Mouse (Mus musculus) midbrain, embryonic 14.5 days (tissue): ENCODE data around the gene Coa6. TPM values are rescaled to one million over a fixed set of nuclear protein-coding genes. Genes with fewer than 3 reads are reported as not detected.
A peak's percentile ranks its signal among the peaks of the same experiment; 100 is the strongest.

Experiments used
- ATAC-seq: fragments of 200-750 bp; cut with Nextera tagmentation; 2 replicates; pipeline ENCODE4 v1.8.0; 2017; ENCODE audit warnings: moderate number of reproducible peaks, moderate library complexity; ENCODE audit not compliant: low FRiP score, low TSS enrichment
- DNase-seq: peaks from one replicate; pipeline ENCODE4 v3.0.0-alpha.2; 2015
- H3K27ac ChIP-seq: fragments of 300-500 bp; sonication (generic); replicated peaks from 2 replicates; pipeline ENCODE4 v1.5.1; 2014; ENCODE audit warnings: mild to moderate bottlenecking, low read depth, low read length, moderate library complexity
- H3K27me3 ChIP-seq: fragments of 300-500 bp; sonication (generic); 2 replicates; pipeline ENCODE4 v1.6.1; 2014; ENCODE audit warnings: low read length, control low read depth, mixed read lengths; ENCODE audit not compliant: control insufficient read depth, insufficient read depth
- H3K36me3 ChIP-seq: fragments of 300-500 bp; sonication (generic); 2 replicates; pipeline ENCODE4 v1.6.1; 2014; ENCODE audit warnings: low read length, control low read depth; ENCODE audit not compliant: control insufficient read depth, insufficient read depth
- H3K4me1 ChIP-seq: fragments of 300-500 bp; sonication (generic); 2 replicates; pipeline ENCODE4 v1.6.1; 2014; ENCODE audit warnings: mild to moderate bottlenecking, antibody characterized with exemption, low read length, control low read depth; ENCODE audit not compliant: control insufficient read depth, insufficient read depth
- H3K4me2 ChIP-seq: fragments of 300-500 bp; sonication (generic); 2 replicates; pipeline ENCODE4 v1.6.1; 2014; ENCODE audit warnings: mild to moderate bottlenecking, low read length, moderate library complexity
- H3K4me3 ChIP-seq: fragments of 300-500 bp; sonication (generic); replicated peaks from 2 replicates; pipeline ENCODE4 v1.5.1; 2014; ENCODE audit warnings: low read depth, low read length
- H3K9ac ChIP-seq: fragments of 300-500 bp; sonication (generic); replicated peaks from 2 replicates; pipeline ENCODE4 v1.6.1; 2014; ENCODE audit warnings: mild to moderate bottlenecking, low read length, moderate library complexity
- H3K9me3 ChIP-seq: fragments of 300-500 bp; sonication (generic); 2 replicates; pipeline ENCODE4 v1.6.1; 2016; ENCODE audit warnings: low read length, control low read depth, mixed read lengths; ENCODE audit not compliant: control insufficient read depth
- WGBS: fragments of 180-500 bp; shearing (Covaris S2); extraction: QIAGEN DNeasy Blood & Tissue Kit; methylation state at CpG from one replicate; pipeline ENCODE4 v1.1.7; 2014; 5-methylcytosine and 5-hydroxymethylcytosine counted together
- polyA plus RNA-seq: library from polyadenylated mRNA; unstranded; fragments of >200 nt; fragmentation: Nextera tagmentation; extraction: Ambion mirVana; gene quantifications from 2 replicates; pipeline ENCODE4 v1.2.1, GENCODE M21; 2014

Gene Coa6
- polyA plus RNA-seq, 1 experiment from 2014 or later, result 41.4 TPM

- Histone ChIP-seq H3K4me3 (no peak overlapping the region), H3K4me2 (no peak overlapping the region), H3K27ac (no peak overlapping the region), H3K9ac (no peak overlapping the region), H3K36me3 (peaks cover 51% of the 10 kb centered on the region), H3K27me3 (no peaks in the 10 kb centered on the region), H3K4me1 (no peaks in the 10 kb centered on the region), H3K9me3 (no peaks in the 10 kb centered on the region)
- no peak for ATAC-seq
- WGBS, result 84% methylated on average over 7 of the region's 7 CpGs
- peak; percentile 46 for DNase-seq
Observed at GRCm38 (mm10) chr8:126433827-126434226, 11.5 kb downstream of the Coa6 start.

- H3K27ac ChIP-seq, result no peak overlapping the region
- no peak overlapping the region for H3K4me3 ChIP-seq
- no peaks in the 10 kb centered on the region for H3K9me3 ChIP-seq
- no peak overlapping the region for H3K9ac ChIP-seq
- peak; percentile 24 for DNase-seq
- H3K4me2 ChIP-seq, result no peak overlapping the region
- no peak for ATAC-seq
- peaks cover 38% of the 10 kb centered on the region for H3K36me3 ChIP-seq
- H3K27me3 ChIP-seq, result no peaks in the 10 kb centered on the region
- no peaks in the 10 kb centered on the region for H3K4me1 ChIP-seq
- 57% methylated on average over 2 of the region's 2 CpGs for WGBS
Observed at GRCm38 (mm10) chr8:126438937-126439336, 16.6 kb downstream of the Coa6 start.

- no peak overlapping the region for H3K4me2 ChIP-seq
- H3K4me3 ChIP-seq, result no peak overlapping the region
- no peak overlapping the region for H3K27ac ChIP-seq
- no peak overlapping the region for H3K9ac ChIP-seq
- no peaks in the 10 kb centered on the region for H3K4me1 ChIP-seq
- 95% methylated on average over 8 of the region's 8 CpGs for WGBS
- no peaks in the 10 kb centered on the region for H3K9me3 ChIP-seq
- H3K36me3 ChIP-seq, result peaks cover 78% of the 10 kb centered on the region
- no peaks in the 10 kb centered on the region for H3K27me3 ChIP-seq
- no peak for DNase-seq
- ATAC-seq, result no peak
Observed at GRCm38 (mm10) chr8:126451158-126451557, 28.8 kb downstream of the Coa6 start.

- WGBS, result 82% methylated on average over 7 of the region's 7 CpGs
- H3K9me3 ChIP-seq, result no peaks in the 10 kb centered on the region
- H3K9ac ChIP-seq, result no peak overlapping the region
- no peak overlapping the region for H3K4me2 ChIP-seq
- no peak overlapping the region for H3K27ac ChIP-seq
- no peaks in the 10 kb centered on the region for H3K4me1 ChIP-seq
- DNase-seq, result peak; percentile 56
- no peak overlapping the region for H3K4me3 ChIP-seq
- ATAC-seq, result no peak; the same call in 1 of the 2 replicates
- H3K36me3 ChIP-seq, result peaks cover 62% of the 10 kb centered on the region
- H3K27me3 ChIP-seq, result no peaks in the 10 kb centered on the region
Observed at GRCm38 (mm10) chr8:126455383-126455782, 33.1 kb downstream of the Coa6 start.

GRCm38 (mm10) chr8:126460274-126460673 is 38.0 kb downstream of the Coa6 start:
- 58% methylated on average over 3 of the region's 3 CpGs for whole genome bisulfite sequencing
- DNase-seq (peak; percentile 26), ATAC-seq (no peak)
- Histone ChIP-seq H3K4me1 (no peaks in the 10 kb centered on the region), H3K4me3 (no peak overlapping the region), H3K36me3 (peaks cover 51% of the 10 kb centered on the region), H3K9me3 (no peaks in the 10 kb centered on the region), H3K9ac (no peak overlapping the region), H3K27ac (no peak overlapping the region), H3K4me2 (no peak overlapping the region), H3K27me3 (no peaks in the 10 kb centered on the region)

- 89% methylated on average over 7 of the region's 7 CpGs for WGBS
- Histone ChIP-seq H3K9ac (no peak overlapping the region), H3K27ac (no peak overlapping the region), H3K9me3 (no peaks in the 10 kb centered on the region), H3K4me1 (no peaks in the 10 kb centered on the region), H3K27me3 (no peaks in the 10 kb centered on the region), H3K36me3 (peaks cover 50% of the 10 kb centered on the region), H3K4me2 (no peak overlapping the region), H3K4me3 (no peak overlapping the region)
- ATAC-seq (no peak), DNase-seq (no peak)
Observed at GRCm38 (mm10) chr8:126461735-126462134, 39.4 kb downstream of the Coa6 start.

- no peaks in the 10 kb centered on the region for H3K27me3 ChIP-seq
- H3K4me3 ChIP-seq, result no peak overlapping the region
- no peak for ATAC-seq
- H3K4me1 ChIP-seq, result no peaks in the 10 kb centered on the region
- no peak overlapping the region for H3K27ac ChIP-seq
- 90% methylated on average over 7 of the region's 7 CpGs for WGBS
- no peak for DNase-seq
- H3K4me2 ChIP-seq, result no peak overlapping the region
- peaks cover 45% of the 10 kb centered on the region for H3K36me3 ChIP-seq
- H3K9ac ChIP-seq, result no peak overlapping the region
- H3K9me3 ChIP-seq, result no peaks in the 10 kb centered on the region
Observed at GRCm38 (mm10) chr8:126464071-126464470, 41.8 kb downstream of the Coa6 start.

- H3K9me3 ChIP-seq, result no peaks in the 10 kb centered on the region
- no peak for DNase-seq
- H3K27me3 ChIP-seq, result no peaks in the 10 kb centered on the region
- peaks cover 14% of the 10 kb centered on the region for H3K4me1 ChIP-seq
- peak overlapping the region; percentile 87 for H3K27ac ChIP-seq
- H3K9ac ChIP-seq, result peak overlapping the region; percentile 66
- H3K4me2 ChIP-seq, result peak overlapping the region; percentile 67
- peaks cover 10% of the 10 kb centered on the region; the same call in 1 of the 2 replicates for H3K36me3 ChIP-seq
- peak overlapping the region; percentile 83 for H3K4me3 ChIP-seq
- ATAC-seq, result no peak; the same call in 1 of the 2 replicates
- 12% methylated on average over 16 of the region's 16 CpGs for WGBS
Observed at GRCm38 (mm10) chr8:126473802-126474298, 51.5 kb downstream of the Coa6 start.
